Mouse (Mus musculus) G1E-ER4 (cell line): ENCODE results near the gene Gm10842. TPM values are rescaled to one million over a fixed set of nuclear protein-coding genes. Genes with fewer than 3 reads are reported as not detected.

Experiments used
- GATA1 ChIP-seq: IDR thresholded peaks from one replicate; pipeline ENCODE4 v1.8.0; 2012; ENCODE audit warnings: low read length, inconsistent platforms
- polyA plus RNA-seq: library from polyadenylated mRNA; stranded (reverse); fragments of >175 nt; gene quantifications from 2 replicates; pipeline ENCODE4 v1.2.3, GENCODE M21; 2012

Gene Gm10842
- not detected in 2 replicates for polyA plus RNA-seq

- TF ChIP-seq GATA1, result no peak
Measured at GRCm38 (mm10) chr11:105146593-105146992, at the start of gene Gm10842. Gene Gm10842 (plus strand): TSS chr11:105146893.

- no peak for TF ChIP-seq GATA1
Measured at GRCm38 (mm10) chr11:105117814-105118213, 28.9 kb upstream of the Gm10842 start.

- no peak for TF ChIP-seq GATA1
Measured at GRCm38 (mm10) chr11:105120551-105121061, 26.1 kb upstream of the Gm10842 start.

DNA sequence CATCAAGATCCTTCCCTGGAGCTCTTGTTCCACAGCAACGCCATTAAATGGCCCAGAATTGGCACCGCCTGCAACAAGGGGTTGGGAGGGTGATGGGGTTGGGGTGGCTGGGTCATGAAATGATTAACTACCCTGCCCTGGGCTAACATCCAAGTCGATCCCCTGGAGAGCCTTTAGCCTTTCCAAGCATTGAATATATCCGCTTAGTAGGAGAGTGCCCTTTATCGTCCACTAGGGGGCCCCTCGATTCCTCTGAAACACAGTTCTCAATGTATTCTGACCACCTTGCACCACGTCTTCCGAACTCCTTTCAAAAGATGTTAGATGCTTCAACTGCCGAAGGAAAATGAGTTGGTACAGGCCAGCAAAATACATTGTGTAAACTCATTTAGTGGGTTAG, 22.7 kb upstream of the Gm10842 start:
- no peak for TF ChIP-seq GATA1

- TF ChIP-seq GATA1, result no peak
Measured at GRCm38 (mm10) chr11:105125735-105126519, 20.8 kb upstream of the Gm10842 start, which contains the start of gene Mettl2. Gene Mettl2 (plus strand): TSS chr11:105126425.

- no peak for TF ChIP-seq GATA1
Measured at GRCm38 (mm10) chr11:105126520-105127029, 20.1 kb upstream of the Gm10842 start.

GRCm38 (mm10) chr11:105135692-105136091, 11.0 kb upstream of the Gm10842 start:
- TF ChIP-seq GATA1, result no peak

- no peak for TF ChIP-seq GATA1
Measured at GRCm38 (mm10) chr11:105141115-105141514, 5.6 kb upstream of the Gm10842 start.

- no peak for TF ChIP-seq GATA1
Measured at GRCm38 (mm10) chr11:105143564-105143963, 3.1 kb upstream of the Gm10842 start.

DNA sequence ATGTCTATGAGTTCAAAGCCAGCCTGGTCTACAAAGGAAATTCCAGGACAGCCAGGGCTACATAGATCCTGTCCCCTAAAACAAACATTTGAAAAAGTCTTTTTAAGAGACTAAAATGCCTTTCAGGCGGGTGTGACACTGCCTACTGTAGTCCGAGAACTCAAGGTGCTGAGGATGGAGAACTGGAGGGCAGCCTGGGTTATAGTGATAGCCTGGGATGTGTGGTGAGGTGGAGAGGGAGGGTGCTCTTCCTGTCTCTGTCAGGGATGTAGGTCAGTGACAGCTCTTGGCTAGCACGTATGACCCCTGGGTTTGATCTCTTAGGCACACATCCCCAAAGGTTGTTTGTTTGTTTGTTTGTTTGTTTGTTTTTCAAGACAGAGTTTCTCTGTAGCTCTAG, 2.6 kb upstream of the Gm10842 start:
- no peak for TF ChIP-seq GATA1

DNA sequence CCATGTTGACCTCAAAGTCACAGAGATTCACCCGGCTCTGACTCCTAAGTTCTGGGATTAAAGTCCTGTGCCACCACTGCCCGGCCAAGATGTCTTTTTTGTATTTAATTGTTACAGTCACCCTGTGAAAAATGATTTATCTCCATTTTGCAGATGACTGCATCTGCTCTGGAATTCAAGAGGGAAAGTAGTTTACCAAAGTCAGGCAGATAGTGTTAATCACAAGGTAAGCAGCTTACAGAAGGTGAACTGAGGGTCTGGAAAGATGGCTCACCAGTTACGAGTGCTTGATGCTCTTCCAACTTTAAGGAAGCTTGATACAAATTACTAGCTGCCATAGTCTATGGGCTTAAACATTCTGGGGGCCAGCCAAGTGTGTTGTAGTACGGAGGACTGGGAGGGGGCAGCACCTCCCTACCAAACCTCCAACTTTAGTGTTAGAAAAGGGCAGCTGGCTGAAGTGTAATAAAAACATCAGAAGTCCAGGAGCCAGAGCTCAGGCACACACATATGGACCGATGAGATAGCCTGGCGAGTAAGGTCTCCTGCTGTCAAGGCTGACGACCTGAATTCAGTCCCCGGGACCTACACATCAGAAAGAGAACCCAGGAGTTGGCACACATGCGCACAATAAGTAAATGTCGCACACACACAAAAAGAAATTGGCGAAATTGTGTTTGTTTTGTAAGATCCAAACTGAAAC, 2.0 kb upstream of the Gm10842 start:
- no peak for TF ChIP-seq GATA1

DNA sequence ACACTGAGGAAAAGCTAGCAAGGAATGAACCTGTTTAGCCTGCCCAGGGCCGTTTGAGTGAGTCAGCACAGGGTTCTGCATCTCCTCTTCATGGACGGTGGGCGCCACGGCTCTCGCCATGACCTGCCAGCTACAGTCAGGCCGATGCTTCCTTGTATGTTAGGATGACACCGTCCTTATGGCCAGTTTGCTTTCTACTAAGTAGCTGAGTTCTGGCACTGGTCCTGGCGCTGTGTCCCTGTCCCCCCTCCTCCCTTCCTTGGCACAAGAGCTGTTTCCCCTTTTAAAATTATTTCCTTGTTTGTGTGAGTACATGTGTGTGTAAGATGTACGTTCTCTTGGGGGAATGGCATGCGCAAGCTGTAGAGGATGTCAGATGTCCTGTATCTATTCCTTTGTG, 1.5 kb upstream of the Gm10842 start:
- TF ChIP-seq GATA1, result no peak

DNA sequence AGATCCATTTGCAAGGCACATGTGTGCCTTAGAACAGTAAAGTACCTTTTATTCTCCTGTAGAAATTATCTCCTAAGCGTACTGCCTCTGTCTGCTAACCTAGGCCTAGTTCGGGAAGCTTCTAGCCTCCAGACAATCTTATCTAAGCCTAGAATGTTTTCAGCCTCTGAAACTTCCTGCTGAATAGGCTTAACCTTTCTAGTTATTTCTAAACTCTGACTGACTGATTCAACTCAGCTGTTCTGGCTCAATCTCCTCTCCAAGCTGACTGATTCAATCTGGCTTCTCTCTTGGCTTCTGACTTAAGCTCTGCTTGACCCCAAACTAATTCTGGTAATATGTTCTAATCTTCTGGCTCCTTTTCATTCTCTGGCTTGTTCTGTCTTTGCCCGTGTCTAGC, 2.7 kb downstream of the Gm10842 start:
- TF ChIP-seq GATA1, result no peak

GRCm38 (mm10) chr11:105149766-105150165, 3.1 kb downstream of the Gm10842 start:
- no peak for TF ChIP-seq GATA1

- TF ChIP-seq GATA1, result no peak
Measured at GRCm38 (mm10) chr11:105150691-105151090, 4.0 kb downstream of the Gm10842 start.
